Mouse (Mus musculus) lung, postnatal 0 days (tissue): Measurements from ENCODE around the gene Il4.

Experiments
- CTCF ChIP-seq: IDR thresholded peaks from 2 replicates; pipeline ENCODE4 v1.5.1; 2016; ENCODE audit warnings: antibody characterized with exemption, mild to moderate bottlenecking
- EP300 ChIP-seq: IDR thresholded peaks from 2 replicates; pipeline ENCODE4 v1.6.1; 2016; ENCODE audit warnings: antibody characterized with exemption, mild to moderate bottlenecking, control low read depth

DNA sequence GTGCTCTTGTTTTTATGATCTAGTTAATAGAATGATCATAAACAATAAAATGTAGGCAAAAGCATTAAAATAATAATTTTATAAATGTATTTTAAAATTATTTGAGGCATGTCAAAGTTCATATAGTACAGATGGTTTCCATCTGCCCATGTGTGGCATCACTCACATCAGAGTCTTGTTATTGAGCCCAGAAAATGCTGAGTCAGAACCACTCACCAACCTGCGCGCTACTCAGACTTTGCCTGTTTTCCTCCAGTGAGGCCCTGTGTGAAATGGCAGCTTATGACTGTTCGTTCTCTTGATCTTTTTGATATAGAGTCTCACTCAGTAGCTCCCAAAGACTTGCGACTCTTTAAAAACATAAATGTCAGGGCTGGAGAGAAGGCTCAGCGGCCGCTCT, 33.0 kb downstream of the Il4 start:
- TF ChIP-seq CTCF (no peak), EP300 (no peak)
